Mouse (Mus musculus) liver, adult 2 months (tissue): Measurements from ENCODE around the gene Sh3bp2. TPM values are rescaled to one million over a fixed set of nuclear protein-coding genes. Genes with fewer than 3 reads are reported as not detected.

Experiments
- DNase-seq: peaks from one replicate; pipeline ENCODE4 v3.0.0-alpha.2; 2011; ENCODE audit warnings: low read depth, low spot score; ENCODE audit errors: extremely low read depth
- H3K27ac ChIP-seq: fragments of 200-500 bp; replicated peaks from 2 replicates; pipeline ENCODE4 v1.5.1; 2012; ENCODE audit warnings: low read depth, mild to moderate bottlenecking, control low read depth, inconsistent platforms, low read length; ENCODE audit not compliant: insufficient read depth
- H3K27me3 ChIP-seq: fragments of 200-500 bp; 2 replicates; pipeline ENCODE4 v1.6.1; 2012; ENCODE audit warnings: mild to moderate bottlenecking, moderate library complexity, low read length, inconsistent platforms; ENCODE audit not compliant: control insufficient read depth, insufficient read depth
- H3K36me3 ChIP-seq: fragments of 200-500 bp; 2 replicates; pipeline ENCODE4 v1.6.1; 2012; ENCODE audit warnings: low read length, inconsistent platforms; ENCODE audit not compliant: control insufficient read depth, insufficient read depth
- H3K4me1 ChIP-seq: fragments of 200-500 bp; 2 replicates; pipeline ENCODE4 v1.6.1; 2011; ENCODE audit warnings: low read length; ENCODE audit not compliant: control insufficient read depth, insufficient read depth
- H3K4me3 ChIP-seq: fragments of 200-500 bp; 2 replicates; pipeline ENCODE4 v1.5.1; 2011; ENCODE audit warnings: low read depth, mild to moderate bottlenecking, control low read depth, low read length, moderate library complexity; ENCODE audit not compliant: insufficient read depth
- H3K79me2 ChIP-seq: fragments of 200-500 bp; 2 replicates; pipeline ENCODE4 v1.6.1; 2012; ENCODE audit warnings: inconsistent platforms, mild to moderate bottlenecking, low read length, moderate library complexity; ENCODE audit not compliant: control insufficient read depth, insufficient read depth
- H3K9ac ChIP-seq: fragments of 200-500 bp; 2 replicates; pipeline ENCODE4 v1.6.1; 2012; ENCODE audit warnings: low read depth, mild to moderate bottlenecking, control low read depth, inconsistent platforms, low read length
- CTCF ChIP-seq: fragments of 200-500 bp; IDR thresholded peaks from 2 replicates; pipeline ENCODE4 v1.5.1; 2011; ENCODE audit warnings: low read depth, low read length, control low read depth
- POLR2A ChIP-seq: fragments of 200-500 bp; IDR thresholded peaks from 2 replicates; pipeline ENCODE4 v1.6.1; 2011; ENCODE audit warnings: low read length, control low read depth; ENCODE audit not compliant: insufficient read depth; ENCODE audit errors: extremely low read depth
- WGBS: fragments of 180-500 bp; shearing (Covaris S2); methylation state at CpG from one replicate; pipeline ENCODE4 v1.1.7; 2018; 5-methylcytosine and 5-hydroxymethylcytosine counted together
- polyA plus RNA-seq: library from polyadenylated mRNA; depleted of rRNA; stranded (reverse); fragments of >200 nt; gene quantifications from 2 replicates; pipeline ENCODE4 v1.2.3, GENCODE M21; 2012
- total RNA-seq: library from RNA; depleted of rRNA; stranded (reverse); fragments of >200 nt; gene quantifications from 2 replicates; pipeline ENCODE4 v1.2.3, GENCODE M21; 2014

Gene Sh3bp2
- total and polyA plus RNA-seq, 2 experiments, result 11.9 to 20.5 TPM

GRCm38 (mm10) chr5:34528724-34529123 is 3.1 kb downstream of the Sh3bp2 start:
- Histone ChIP-seq H3K9ac (peak overlapping the region; percentile 0; the same call in 1 of the 2 replicates), H3K79me2 (peaks cover 12% of the 10 kb centered on the region; the same call in 1 of the 2 replicates), H3K4me3 (no peak overlapping the region), H3K27me3 (no peaks in the 10 kb centered on the region), H3K27ac (peak overlapping the region; percentile 91), H3K4me1 (peaks cover 48% of the 10 kb centered on the region), H3K36me3 (no peaks in the 10 kb centered on the region)
- no peak for TF ChIP-seq POLR2A
- no peak for TF ChIP-seq CTCF
- peak; percentile 77 for DNase-seq
- 16% methylated on average over 5 of the region's 5 CpGs for WGBS

GRCm38 (mm10) chr5:34530116-34530515 is 4.5 kb downstream of the Sh3bp2 start:
- H3K4me1 ChIP-seq, result peaks cover 53% of the 10 kb centered on the region
- peak; percentile 53 for DNase-seq
- no peak for TF ChIP-seq CTCF
- 0 out of 2 replicates have a peak, but pooled peaks have one; percentile 2 for TF ChIP-seq POLR2A
- H3K4me3 ChIP-seq, result no peak overlapping the region
- H3K9ac ChIP-seq, result peak overlapping the region; percentile 16; the same call in 1 of the 2 replicates
- H3K36me3 ChIP-seq, result no peaks in the 10 kb centered on the region
- no peaks in the 10 kb centered on the region for H3K27me3 ChIP-seq
- peaks cover 12% of the 10 kb centered on the region; the same call in 1 of the 2 replicates for H3K79me2 ChIP-seq
- H3K27ac ChIP-seq, result peak overlapping the region; percentile 87
- WGBS, result 21% methylated on average over 5 of the region's 5 CpGs

- no peaks in the 10 kb centered on the region for H3K36me3 ChIP-seq
- 16% methylated on average over 4 of the region's 4 CpGs for WGBS
- TF ChIP-seq CTCF (peak; percentile 13; the same call in 1 of the 2 replicates), POLR2A (no peak)
- peak overlapping the region; percentile 87 for H3K27ac ChIP-seq
- no peak overlapping the region for H3K4me3 ChIP-seq
- DNase-seq, result peak; percentile 79
- H3K79me2 ChIP-seq, result peaks cover 12% of the 10 kb centered on the region; the same call in 1 of the 2 replicates
- H3K27me3 ChIP-seq, result no peaks in the 10 kb centered on the region
- peak overlapping the region; percentile 44; the same call in 1 of the 2 replicates for H3K9ac ChIP-seq
- H3K4me1 ChIP-seq, result peaks cover 53% of the 10 kb centered on the region
Observed at GRCm38 (mm10) chr5:34530687-34531086, 5.0 kb downstream of the Sh3bp2 start.

GRCm38 (mm10) chr5:34533066-34533465 is 7.4 kb downstream of the Sh3bp2 start:
- no peak for DNase-seq
- no peak overlapping the region; the same call in none of the 2 replicates for H3K27ac ChIP-seq
- no peak overlapping the region for H3K9ac ChIP-seq
- no peak overlapping the region for H3K4me3 ChIP-seq
- no peaks in the 10 kb centered on the region for H3K36me3 ChIP-seq
- peaks cover 36% of the 10 kb centered on the region for H3K4me1 ChIP-seq
- 89% methylated on average over 5 of the region's 5 CpGs for WGBS
- no peaks in the 10 kb centered on the region for H3K27me3 ChIP-seq
- TF ChIP-seq CTCF, result no peak
- TF ChIP-seq POLR2A, result no peak
- H3K79me2 ChIP-seq, result peaks cover 22% of the 10 kb centered on the region; the same call in 1 of the 2 replicates

GRCm38 (mm10) chr5:34533820-34534219 is 8.2 kb downstream of the Sh3bp2 start:
- Histone ChIP-seq H3K27me3 (no peaks in the 10 kb centered on the region), H3K4me3 (no peak overlapping the region), H3K9ac (no peak overlapping the region), H3K27ac (0 out of 2 replicates have a peak overlapping the region, but pooled peaks have one; percentile 10), H3K4me1 (peaks cover 34% of the 10 kb centered on the region), H3K36me3 (no peaks in the 10 kb centered on the region), H3K79me2 (peaks cover 24% of the 10 kb centered on the region; the same call in 1 of the 2 replicates)
- peak; percentile 42 for DNase-seq
- TF ChIP-seq CTCF (no peak), POLR2A (no peak)
- 54% methylated on average over 3 of the region's 3 CpGs for WGBS

- H3K4me3 ChIP-seq, result no peak overlapping the region
- peaks cover 25% of the 10 kb centered on the region for H3K4me1 ChIP-seq
- H3K79me2 ChIP-seq, result peaks cover 33% of the 10 kb centered on the region; the same call in 1 of the 2 replicates
- peak overlapping the region; percentile 4 for H3K27ac ChIP-seq
- no peaks in the 10 kb centered on the region for H3K36me3 ChIP-seq
- no peak for TF ChIP-seq CTCF
- TF ChIP-seq POLR2A, result no peak
- WGBS, result 23% methylated on average over 5 of the region's 5 CpGs
- 0 out of 2 replicates have a peak overlapping the region, but pooled peaks have one; percentile 22 for H3K9ac ChIP-seq
- no peaks in the 10 kb centered on the region for H3K27me3 ChIP-seq
- peak; percentile 72 for DNase-seq
Observed at GRCm38 (mm10) chr5:34534776-34535581, 9.3 kb downstream of the Sh3bp2 start.
